Mouse (Mus musculus): ENCODE results near the gene Sipa1. TPM values are rescaled to one million over a fixed set of nuclear protein-coding genes. Genes with fewer than 3 reads are reported as not detected.

The Sipa1 gene
- total and polyA plus RNA-seq, 2 experiments from 2014 or later: 18.8 to 25.6 TPM

DNA sequence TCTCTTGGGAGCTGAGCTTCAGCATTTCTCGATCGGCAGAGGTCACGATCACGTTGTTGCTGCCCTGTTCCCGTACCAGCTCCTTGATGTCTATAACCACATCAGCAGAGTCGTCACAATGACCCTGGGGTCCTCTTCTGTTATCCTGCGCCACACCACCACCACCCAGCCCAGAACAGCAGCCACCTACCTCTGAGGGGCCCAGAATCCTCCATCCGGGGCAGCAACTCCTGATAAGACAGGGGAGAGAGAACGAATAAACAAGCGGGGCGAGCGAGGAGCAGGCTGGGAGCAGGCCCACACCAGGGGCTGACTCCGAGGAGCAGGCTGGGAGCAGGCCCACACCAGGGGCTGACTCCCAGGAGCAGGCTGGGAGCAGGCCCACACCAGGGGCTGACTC is 22.9 kb upstream of the Sipa1 start:
- Histone ChIP-seq H3K4me2 (ENCODE audit: low read depth, low read length) (no peak overlapping the region), H3K9ac (replicated peaks; ENCODE audit: low read length) (no peak overlapping the region), H3K9me3 (ENCODE audit: low read length) (no peaks in the 10 kb centered on the region), H3K27ac (no peak overlapping the region), H3K27me3 (ENCODE audit: insufficient read depth, low read length) (no peaks in the 10 kb centered on the region), H3K4me3 (ENCODE audit: low read length) (no peak overlapping the region), H3K36me3 (ENCODE audit: insufficient read depth, low read length) (peaks cover 46% of the 10 kb centered on the region), H3K4me1 (ENCODE audit: insufficient read depth, low read length) (peaks cover 24% of the 10 kb centered on the region)
- WGBS: 93% methylated on average over 13 of the region's 13 CpGs
- DNase-seq (ENCODE audit: low spot score) (no peak), ATAC-seq (no peak)
- no peak for TF ChIP-seq CTCF (IDR thresholded peaks at IDR 0.05; ENCODE audit: low read depth)

DNA sequence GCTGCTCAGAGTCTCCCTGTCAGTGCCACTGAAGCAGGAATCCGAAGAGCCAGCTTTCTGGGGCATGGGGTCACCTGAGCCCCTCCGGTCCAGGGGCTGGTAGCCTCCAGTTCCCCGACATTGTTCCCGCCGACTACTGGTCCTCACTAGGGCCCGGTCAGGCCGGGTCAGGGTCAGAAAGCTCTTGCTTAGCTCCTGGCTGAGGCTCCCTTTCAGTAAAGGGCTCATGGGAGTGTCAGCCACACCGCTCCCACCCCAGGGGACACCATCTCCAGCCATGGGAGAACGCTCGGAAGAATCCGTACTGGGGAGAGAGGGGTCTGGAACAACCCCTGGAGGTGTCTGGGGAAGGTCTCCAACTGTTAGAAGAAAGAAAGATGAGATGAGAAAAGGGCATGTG is 22.4 kb upstream of the Sipa1 start:
- WGBS: 96% methylated on average over 11 of the region's 11 CpGs
- ATAC-seq (no peak), DNase-seq (ENCODE audit: low spot score) (no peak)
- peaks cover 19% of the 10 kb centered on the region for H3K4me1 ChIP-seq (ENCODE audit: insufficient read depth, low read length)
- H3K36me3 ChIP-seq (ENCODE audit: insufficient read depth, low read length): peaks cover 52% of the 10 kb centered on the region
- H3K4me2 ChIP-seq (ENCODE audit: low read depth, low read length): no peak overlapping the region
- no peaks in the 10 kb centered on the region for H3K27me3 ChIP-seq (ENCODE audit: insufficient read depth, low read length)
- no peak overlapping the region for H3K9ac ChIP-seq (replicated peaks; ENCODE audit: low read length)
- no peak for TF ChIP-seq CTCF (IDR thresholded peaks at IDR 0.05; ENCODE audit: low read depth)
- H3K9me3 ChIP-seq (ENCODE audit: low read length): no peaks in the 10 kb centered on the region
- H3K4me3 ChIP-seq (ENCODE audit: low read length): no peak overlapping the region
- H3K27ac ChIP-seq: no peak overlapping the region

DNA sequence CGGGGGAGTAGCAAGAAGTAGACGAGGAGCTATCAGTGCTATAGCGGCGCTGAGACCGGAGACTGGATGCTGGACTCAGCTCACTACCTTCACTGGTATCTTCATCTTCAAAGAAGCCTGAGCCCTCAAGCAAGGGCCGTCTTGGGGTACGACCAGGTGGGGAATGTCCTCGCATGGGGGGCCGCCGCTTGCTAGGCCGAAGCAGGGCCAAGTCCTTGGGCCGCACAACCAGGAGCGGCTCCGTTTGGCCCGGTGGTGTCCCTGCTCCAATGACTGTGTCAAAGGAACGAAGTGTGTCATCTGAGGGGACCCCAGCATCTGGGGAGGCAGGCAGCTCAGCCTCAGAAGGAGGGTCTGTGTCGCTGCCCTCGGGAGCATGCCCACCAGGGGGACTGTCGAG is 21.9 kb upstream of the Sipa1 start:
- Histone ChIP-seq H3K36me3 (ENCODE audit: insufficient read depth, low read length) (peaks cover 56% of the 10 kb centered on the region), H3K27me3 (ENCODE audit: insufficient read depth, low read length) (no peaks in the 10 kb centered on the region), H3K9me3 (ENCODE audit: low read length) (no peaks in the 10 kb centered on the region), H3K27ac (no peak overlapping the region), H3K4me1 (ENCODE audit: insufficient read depth, low read length) (peaks cover 14% of the 10 kb centered on the region), H3K4me3 (ENCODE audit: low read length) (no peak overlapping the region), H3K4me2 (ENCODE audit: low read depth, low read length) (no peak overlapping the region), H3K9ac (replicated peaks; ENCODE audit: low read length) (no peak overlapping the region)
- ATAC-seq: no peak
- 94% methylated on average over 19 of the region's 19 CpGs for WGBS
- TF ChIP-seq CTCF (IDR thresholded peaks at IDR 0.05; ENCODE audit: low read depth): no peak
- no peak for DNase-seq (ENCODE audit: low spot score)

DNA sequence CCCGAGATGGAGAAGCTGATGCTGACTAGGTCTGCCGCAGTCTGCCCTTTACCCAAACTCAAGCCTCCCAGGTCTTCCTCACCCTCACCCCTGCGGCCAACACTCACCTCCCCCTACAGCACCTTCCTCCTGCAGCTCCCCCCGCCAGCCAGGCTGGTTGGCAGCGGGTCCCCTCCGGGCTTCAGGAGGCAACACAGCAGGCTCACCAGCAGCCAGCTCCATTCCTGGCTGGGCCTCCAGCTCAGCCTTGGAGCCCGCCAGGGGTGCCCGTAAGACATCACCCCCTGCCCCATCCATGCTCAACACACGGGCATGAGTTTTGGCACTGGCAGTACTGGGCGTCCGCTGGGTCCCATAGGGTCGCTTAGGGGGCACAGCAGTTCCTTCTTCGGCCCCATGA is 21.5 kb upstream of the Sipa1 start:
- H3K9me3 ChIP-seq (ENCODE audit: low read length): no peaks in the 10 kb centered on the region
- no peak overlapping the region for H3K9ac ChIP-seq (replicated peaks; ENCODE audit: low read length)
- no peak for TF ChIP-seq CTCF (IDR thresholded peaks at IDR 0.05; ENCODE audit: low read depth)
- WGBS: 93% methylated on average over 13 of the region's 13 CpGs
- ATAC-seq: no peak
- H3K4me2 ChIP-seq (ENCODE audit: low read depth, low read length): no peak overlapping the region
- H3K4me3 ChIP-seq (ENCODE audit: low read length): no peak overlapping the region
- H3K27ac ChIP-seq: no peak overlapping the region
- peaks cover 10% of the 10 kb centered on the region for H3K4me1 ChIP-seq (ENCODE audit: insufficient read depth, low read length)
- peaks cover 60% of the 10 kb centered on the region for H3K36me3 ChIP-seq (ENCODE audit: insufficient read depth, low read length)
- no peak for DNase-seq (ENCODE audit: low spot score)
- H3K27me3 ChIP-seq (ENCODE audit: insufficient read depth, low read length): no peaks in the 10 kb centered on the region

DNA sequence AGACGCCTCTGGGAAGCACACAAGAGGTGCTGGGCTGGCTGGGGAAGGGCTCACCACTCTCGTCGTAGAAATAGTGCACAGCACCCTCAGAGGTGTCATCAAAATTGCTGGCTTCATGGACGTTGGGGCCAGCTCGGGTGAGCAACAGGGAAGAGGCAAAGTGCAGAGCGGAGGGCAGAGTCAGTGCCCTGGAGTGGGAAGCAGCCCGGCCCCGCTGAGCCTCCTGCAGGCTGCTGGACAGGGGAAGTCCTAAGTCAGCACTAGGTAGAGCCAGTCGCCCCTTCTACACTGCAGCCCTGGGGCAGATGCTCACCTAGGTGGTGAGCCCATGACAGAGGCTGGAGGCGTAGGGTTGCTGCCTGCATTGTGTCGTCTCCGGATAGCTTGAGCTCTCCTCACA is 20.7 kb upstream of the Sipa1 start:
- no peak for TF ChIP-seq CTCF (IDR thresholded peaks at IDR 0.05; ENCODE audit: low read depth)
- Histone ChIP-seq H3K9ac (replicated peaks; ENCODE audit: low read length) (no peak overlapping the region), H3K27me3 (ENCODE audit: insufficient read depth, low read length) (no peaks in the 10 kb centered on the region), H3K9me3 (ENCODE audit: low read length) (no peaks in the 10 kb centered on the region), H3K4me2 (ENCODE audit: low read depth, low read length) (no peak overlapping the region), H3K36me3 (ENCODE audit: insufficient read depth, low read length) (peaks cover 68% of the 10 kb centered on the region), H3K27ac (no peak overlapping the region), H3K4me3 (ENCODE audit: low read length) (no peak overlapping the region), H3K4me1 (ENCODE audit: insufficient read depth, low read length) (peaks cover 7% of the 10 kb centered on the region)
- DNase-seq (ENCODE audit: low spot score) (no peak), ATAC-seq (no peak)
- 93% methylated on average over 12 of the region's 12 CpGs for WGBS

DNA sequence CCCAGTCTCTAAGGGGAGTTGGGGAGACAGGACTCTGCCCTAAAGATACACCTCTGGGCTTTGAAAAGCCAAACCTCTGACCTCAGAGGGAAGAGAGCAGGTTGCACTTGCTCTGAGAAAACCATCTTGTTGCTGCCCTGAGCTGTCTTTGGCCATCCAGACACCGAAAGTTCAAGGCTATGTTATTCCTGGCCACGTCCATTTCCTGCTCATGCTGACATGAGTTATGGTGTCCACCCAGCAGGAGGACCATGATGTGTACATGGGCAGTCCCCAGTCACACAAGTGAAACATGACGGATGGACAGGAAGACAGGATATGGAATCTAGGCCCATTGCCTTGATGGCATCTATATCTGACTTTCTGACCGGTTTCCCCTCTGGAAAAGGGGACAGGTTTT is 16.9 kb upstream of the Sipa1 start:
- H3K4me1 ChIP-seq (ENCODE audit: insufficient read depth, low read length): no peaks in the 10 kb centered on the region

DNA sequence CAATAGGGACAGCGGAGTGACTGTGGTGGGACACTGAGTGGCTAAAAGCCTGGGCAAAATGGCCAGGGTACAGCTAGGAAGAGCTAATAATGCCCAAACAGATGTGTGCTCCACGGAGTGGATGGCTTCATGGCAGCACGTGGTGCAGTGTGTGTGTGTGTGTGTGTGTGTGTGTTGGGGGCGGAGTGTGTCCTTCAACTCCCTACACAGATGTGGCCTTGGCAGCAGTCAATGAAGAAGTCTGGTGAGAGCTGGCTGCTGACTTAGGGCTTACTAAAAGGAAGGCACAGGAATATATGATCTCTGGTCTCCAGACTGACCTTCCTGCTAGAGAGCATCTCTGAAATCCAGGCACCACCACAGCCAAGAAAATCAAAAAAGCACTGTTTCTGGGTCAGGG is 4.9 kb upstream of the Sipa1 start:
- H3K4me2 ChIP-seq (ENCODE audit: low read depth, low read length): no peak overlapping the region
- H3K9ac ChIP-seq (replicated peaks; ENCODE audit: low read length): no peak overlapping the region
- H3K4me3 ChIP-seq (ENCODE audit: low read length): no peak overlapping the region
- TF ChIP-seq CTCF (IDR thresholded peaks at IDR 0.05; ENCODE audit: low read depth): no peak
- H3K27ac ChIP-seq: no peak overlapping the region
- H3K9me3 ChIP-seq (ENCODE audit: low read length): no peaks in the 10 kb centered on the region
- ATAC-seq (no peak), DNase-seq (ENCODE audit: low spot score) (no peak)
- 84% methylated on average over 4 of the region's 4 CpGs for WGBS
- no peaks in the 10 kb centered on the region for H3K27me3 ChIP-seq (ENCODE audit: insufficient read depth, low read length)
- H3K36me3 ChIP-seq (ENCODE audit: insufficient read depth, low read length): peaks cover 72% of the 10 kb centered on the region
- no peaks in the 10 kb centered on the region for H3K4me1 ChIP-seq (ENCODE audit: insufficient read depth, low read length)

More for the DNA sequence above, 16.9 kb upstream of the Sipa1 start:
- Histone ChIP-seq H3K36me3 (ENCODE audit: insufficient read depth, low read length) (peaks cover 90% of the 10 kb centered on the region), H3K27ac (no peak overlapping the region), H3K9me3 (ENCODE audit: low read length) (no peaks in the 10 kb centered on the region), H3K27me3 (ENCODE audit: insufficient read depth, low read length) (no peaks in the 10 kb centered on the region), H3K4me2 (ENCODE audit: low read depth, low read length) (no peak overlapping the region), H3K4me3 (ENCODE audit: low read length) (no peak overlapping the region), H3K9ac (replicated peaks; ENCODE audit: low read length) (no peak overlapping the region)
- no peak for TF ChIP-seq CTCF (IDR thresholded peaks at IDR 0.05; ENCODE audit: low read depth)
- DNase-seq (ENCODE audit: low spot score): no peak
- 82% methylated on average over 4 of the region's 4 CpGs for WGBS
- no peak for ATAC-seq

All from hindbrain, postnatal 0 days (tissue).